Mouse (Mus musculus): ENCODE data around the gene Gm47841. TPM values are rescaled to one million over a fixed set of nuclear protein-coding genes. Genes with fewer than 3 reads are reported as not detected.

Gene Gm47841
- total and polyA plus RNA-seq, 2 experiments: not detected

- no peaks in the 10 kb centered on the region for H3K36me3 ChIP-seq (ENCODE audit: control insufficient read depth, insufficient read depth, low read length)
- no peak overlapping the region for H3K9ac ChIP-seq (ENCODE audit: low read depth, low read length)
- H3K79me2 ChIP-seq (ENCODE audit: control insufficient read depth, insufficient read depth, low read length): peaks cover 55% of the 10 kb centered on the region; the same call in 1 of the 2 replicates
- H3K27me3 ChIP-seq (ENCODE audit: control insufficient read depth, insufficient read depth, low read length): no peaks in the 10 kb centered on the region
- peaks cover 29% of the 10 kb centered on the region for H3K4me1 ChIP-seq (ENCODE audit: control insufficient read depth, insufficient read depth, low read length)
- no peak for DNase-seq (ENCODE audit: extremely low read depth, low read depth, low spot score)
- H3K4me3 ChIP-seq (ENCODE audit: insufficient read depth, low read depth, low read length): no peak overlapping the region
- H3K27ac ChIP-seq (replicated peaks; ENCODE audit: insufficient read depth, low read depth, low read length): no peak overlapping the region
- 57% methylated on average over 2 of the region's 2 CpGs for WGBS
- TF ChIP-seq CTCF (IDR thresholded peaks at IDR 0.05; ENCODE audit: low read depth, low read length) (no peak), POLR2A (IDR thresholded peaks at IDR 0.05; ENCODE audit: extremely low read depth, insufficient read depth, low read length) (no peak)
These were observed 25.5 kb upstream of the Gm47841 start for GRCm38 (mm10) chr15:101072736-101073135.

GRCm38 (mm10) chr15:101070762-101071161, 23.6 kb upstream of the Gm47841 start:
- peaks cover 25% of the 10 kb centered on the region for H3K4me1 ChIP-seq (ENCODE audit: control insufficient read depth, insufficient read depth, low read length)
- no peak overlapping the region for H3K27ac ChIP-seq (replicated peaks; ENCODE audit: insufficient read depth, low read depth, low read length)
- H3K79me2 ChIP-seq (ENCODE audit: control insufficient read depth, insufficient read depth, low read length): peaks cover 54% of the 10 kb centered on the region; the same call in 1 of the 2 replicates
- H3K27me3 ChIP-seq (ENCODE audit: control insufficient read depth, insufficient read depth, low read length): no peaks in the 10 kb centered on the region
- H3K4me3 ChIP-seq (ENCODE audit: insufficient read depth, low read depth, low read length): no peak overlapping the region
- no peak for TF ChIP-seq POLR2A (IDR thresholded peaks at IDR 0.05; ENCODE audit: extremely low read depth, insufficient read depth, low read length)
- no peak for TF ChIP-seq CTCF (IDR thresholded peaks at IDR 0.05; ENCODE audit: low read depth, low read length)
- 71% methylated on average over 5 of the region's 5 CpGs for WGBS
- H3K36me3 ChIP-seq (ENCODE audit: control insufficient read depth, insufficient read depth, low read length): no peaks in the 10 kb centered on the region
- H3K9ac ChIP-seq (ENCODE audit: low read depth, low read length): no peak overlapping the region
- DNase-seq (ENCODE audit: extremely low read depth, low read depth, low spot score): no peak

- 43% methylated on average over 9 of the region's 9 CpGs for WGBS
- TF ChIP-seq POLR2A (IDR thresholded peaks at IDR 0.05; ENCODE audit: extremely low read depth, insufficient read depth, low read length) (no peak), CTCF (IDR thresholded peaks at IDR 0.05; ENCODE audit: low read depth, low read length) (no peak)
- Histone ChIP-seq H3K4me1 (ENCODE audit: control insufficient read depth, insufficient read depth, low read length) (peaks cover 20% of the 10 kb centered on the region), H3K9ac (ENCODE audit: low read depth, low read length) (no peak overlapping the region), H3K79me2 (ENCODE audit: control insufficient read depth, insufficient read depth, low read length) (peaks cover 53% of the 10 kb centered on the region; the same call in 1 of the 2 replicates), H3K36me3 (ENCODE audit: control insufficient read depth, insufficient read depth, low read length) (no peaks in the 10 kb centered on the region), H3K4me3 (ENCODE audit: insufficient read depth, low read depth, low read length) (no peak overlapping the region), H3K27ac (replicated peaks; ENCODE audit: insufficient read depth, low read depth, low read length) (no peak overlapping the region), H3K27me3 (ENCODE audit: control insufficient read depth, insufficient read depth, low read length) (no peaks in the 10 kb centered on the region)
- DNase-seq (ENCODE audit: extremely low read depth, low read depth, low spot score): peak; percentile 28
These were observed 22.5 kb upstream of the Gm47841 start for GRCm38 (mm10) chr15:101069641-101070190.

- no peak for DNase-seq (ENCODE audit: extremely low read depth, low read depth, low spot score)
- no peak overlapping the region for H3K9ac ChIP-seq (ENCODE audit: low read depth, low read length)
- H3K27ac ChIP-seq (replicated peaks; ENCODE audit: insufficient read depth, low read depth, low read length): no peak overlapping the region
- no peaks in the 10 kb centered on the region for H3K36me3 ChIP-seq (ENCODE audit: control insufficient read depth, insufficient read depth, low read length)
- 53% methylated on average over 4 of the region's 4 CpGs for WGBS
- no peak for TF ChIP-seq CTCF (IDR thresholded peaks at IDR 0.05; ENCODE audit: low read depth, low read length)
- TF ChIP-seq POLR2A (IDR thresholded peaks at IDR 0.05; ENCODE audit: extremely low read depth, insufficient read depth, low read length): no peak
- peaks cover 18% of the 10 kb centered on the region for H3K4me1 ChIP-seq (ENCODE audit: control insufficient read depth, insufficient read depth, low read length)
- peaks cover 49% of the 10 kb centered on the region for H3K79me2 ChIP-seq (ENCODE audit: control insufficient read depth, insufficient read depth, low read length)
- no peak overlapping the region for H3K4me3 ChIP-seq (ENCODE audit: insufficient read depth, low read depth, low read length)
- H3K27me3 ChIP-seq (ENCODE audit: control insufficient read depth, insufficient read depth, low read length): no peaks in the 10 kb centered on the region
These were observed 21.5 kb upstream of the Gm47841 start for GRCm38 (mm10) chr15:101068671-101069070.

GRCm38 (mm10) chr15:101068029-101068428, 20.8 kb upstream of the Gm47841 start:
- no peak for DNase-seq (ENCODE audit: extremely low read depth, low read depth, low spot score)
- Histone ChIP-seq H3K9ac (ENCODE audit: low read depth, low read length) (no peak overlapping the region), H3K4me1 (ENCODE audit: control insufficient read depth, insufficient read depth, low read length) (peaks cover 18% of the 10 kb centered on the region), H3K4me3 (ENCODE audit: insufficient read depth, low read depth, low read length) (no peak overlapping the region), H3K36me3 (ENCODE audit: control insufficient read depth, insufficient read depth, low read length) (no peaks in the 10 kb centered on the region), H3K27me3 (ENCODE audit: control insufficient read depth, insufficient read depth, low read length) (no peaks in the 10 kb centered on the region), H3K79me2 (ENCODE audit: control insufficient read depth, insufficient read depth, low read length) (peaks cover 47% of the 10 kb centered on the region), H3K27ac (replicated peaks; ENCODE audit: insufficient read depth, low read depth, low read length) (no peak overlapping the region)
- WGBS: 75% methylated on average over 3 of the region's 3 CpGs
- TF ChIP-seq CTCF (IDR thresholded peaks at IDR 0.05; ENCODE audit: low read depth, low read length): no peak
- no peak for TF ChIP-seq POLR2A (IDR thresholded peaks at IDR 0.05; ENCODE audit: extremely low read depth, insufficient read depth, low read length)

- no peak for DNase-seq (ENCODE audit: extremely low read depth, low read depth, low spot score)
- TF ChIP-seq POLR2A (IDR thresholded peaks at IDR 0.05; ENCODE audit: extremely low read depth, insufficient read depth, low read length) (no peak), CTCF (IDR thresholded peaks at IDR 0.05; ENCODE audit: low read depth, low read length) (no peak)
- H3K4me1 ChIP-seq (ENCODE audit: control insufficient read depth, insufficient read depth, low read length): peaks cover 18% of the 10 kb centered on the region
These were observed 19.9 kb upstream of the Gm47841 start for GRCm38 (mm10) chr15:101066920-101067696.

More at GRCm38 (mm10) chr15:101066920-101067696, 19.9 kb upstream of the Gm47841 start:
- Histone ChIP-seq H3K27ac (replicated peaks; ENCODE audit: insufficient read depth, low read depth, low read length) (no peak overlapping the region), H3K36me3 (ENCODE audit: control insufficient read depth, insufficient read depth, low read length) (no peaks in the 10 kb centered on the region), H3K27me3 (ENCODE audit: control insufficient read depth, insufficient read depth, low read length) (no peaks in the 10 kb centered on the region), H3K4me3 (ENCODE audit: insufficient read depth, low read depth, low read length) (no peak overlapping the region), H3K79me2 (ENCODE audit: control insufficient read depth, insufficient read depth, low read length) (peaks cover 42% of the 10 kb centered on the region), H3K9ac (ENCODE audit: low read depth, low read length) (no peak overlapping the region)
- WGBS: 65% methylated on average over 7 of the region's 9 CpGs
